Mouse (Mus musculus): ENCODE data around the gene Uimc1.

Gene Uimc1

DNA sequence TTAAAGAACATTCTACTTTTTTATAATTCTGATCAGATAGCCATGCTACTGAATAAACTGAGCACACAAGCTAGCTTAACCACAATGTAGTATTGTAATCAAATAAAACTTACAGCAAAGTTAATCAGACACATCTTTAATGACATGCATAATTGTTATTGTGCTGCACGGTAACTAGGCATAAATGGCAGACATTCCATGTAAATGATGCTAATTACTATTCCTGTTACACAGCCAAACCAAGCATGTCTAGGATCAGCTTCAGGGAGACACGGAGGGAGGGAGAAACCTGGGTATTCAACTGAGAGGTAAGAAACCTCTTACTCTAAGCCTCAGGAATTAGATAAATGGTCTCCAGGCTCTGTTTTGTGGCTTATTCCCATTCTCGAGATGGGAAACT is 52.4 kb downstream of the Uimc1 start:
- DNase-seq (ENCODE audit: low spot score in 2 of 2) = no peak

DNA sequence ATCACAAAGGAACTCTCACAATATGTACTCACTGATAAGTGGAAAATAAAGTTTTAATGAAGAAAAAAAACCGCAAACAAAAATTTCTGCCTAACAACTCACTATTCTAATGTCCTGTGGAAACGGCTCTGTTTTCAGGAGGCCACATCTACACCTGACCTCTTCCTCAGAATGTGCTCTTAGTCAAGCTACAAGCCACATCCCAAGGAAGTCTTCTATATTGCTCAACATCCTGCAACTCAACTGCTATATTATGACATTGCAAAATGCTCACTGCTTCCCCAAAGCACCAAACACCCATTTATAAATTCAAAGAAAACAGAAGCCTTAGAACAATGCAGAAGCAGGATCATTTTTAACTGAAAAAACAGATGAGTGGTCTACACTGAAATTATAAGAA is 60.1 kb downstream of the Uimc1 start:
- no peak for DNase-seq (ENCODE audit: low spot score in 2 of 2)

DNA sequence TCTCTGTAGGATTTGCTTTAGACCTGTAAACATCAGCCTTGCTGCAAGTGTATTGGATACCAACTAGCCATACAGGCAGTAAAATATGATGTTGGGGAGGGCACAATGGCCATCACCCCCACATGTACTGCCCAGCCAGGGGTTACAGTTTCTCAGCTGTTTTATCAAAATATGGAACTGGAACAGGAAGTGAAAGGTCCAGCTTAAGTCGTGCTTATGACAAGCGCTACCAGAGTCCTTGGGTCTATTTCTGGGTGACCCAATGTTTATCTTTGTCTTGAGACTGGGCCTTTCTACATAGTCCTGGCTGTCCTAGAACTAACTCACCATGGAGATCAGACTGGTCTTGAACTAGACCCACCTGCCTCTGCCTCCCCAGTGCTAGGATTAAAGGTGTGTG is 75.9 kb downstream of the Uimc1 start:
- DNase-seq (ENCODE audit: low spot score in 2 of 2) = no peak

DNA sequence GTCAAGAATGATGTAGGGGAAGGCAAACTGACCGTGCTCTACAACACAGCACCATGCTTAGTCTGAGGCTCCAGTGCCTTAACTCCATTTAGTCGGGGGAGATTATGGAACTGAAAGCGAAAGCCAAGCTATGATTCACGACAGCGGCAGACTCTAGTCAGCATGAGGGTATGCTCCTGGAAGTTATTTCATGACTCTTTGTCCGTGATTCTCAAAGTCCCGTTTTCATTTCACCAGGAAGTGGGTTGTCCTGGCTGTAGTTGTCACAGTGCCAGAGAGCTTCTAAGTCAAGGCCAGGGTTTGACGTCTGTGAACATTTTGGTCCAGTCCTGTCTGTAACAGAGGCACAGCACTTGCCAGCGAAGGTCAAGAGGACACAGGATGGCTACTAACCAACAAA is 77.4 kb downstream of the Uimc1 start:
- no peak for DNase-seq (ENCODE audit: low spot score in 2 of 2)

DNA sequence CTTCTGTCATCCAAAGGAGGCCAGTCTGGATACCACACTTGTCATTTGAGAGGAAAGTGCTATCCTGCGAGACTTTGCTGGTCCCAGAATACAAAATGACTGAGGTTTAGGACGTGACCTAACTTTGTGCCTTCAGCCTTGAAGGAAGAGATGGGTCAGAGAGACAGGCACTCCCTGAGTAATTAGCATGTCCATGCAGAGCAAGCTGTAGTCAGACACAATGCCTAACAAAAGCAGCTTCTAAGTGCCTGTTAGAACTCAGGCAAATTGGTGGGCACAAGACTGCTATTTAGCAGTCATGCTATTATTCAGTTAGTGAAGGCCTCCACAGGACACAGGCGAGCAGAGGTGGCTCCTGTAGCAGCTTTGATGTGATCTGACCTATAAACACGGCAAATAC is 77.8 kb downstream of the Uimc1 start:
- DNase-seq (ENCODE audit: low spot score in 2 of 2) = no peak

DNA sequence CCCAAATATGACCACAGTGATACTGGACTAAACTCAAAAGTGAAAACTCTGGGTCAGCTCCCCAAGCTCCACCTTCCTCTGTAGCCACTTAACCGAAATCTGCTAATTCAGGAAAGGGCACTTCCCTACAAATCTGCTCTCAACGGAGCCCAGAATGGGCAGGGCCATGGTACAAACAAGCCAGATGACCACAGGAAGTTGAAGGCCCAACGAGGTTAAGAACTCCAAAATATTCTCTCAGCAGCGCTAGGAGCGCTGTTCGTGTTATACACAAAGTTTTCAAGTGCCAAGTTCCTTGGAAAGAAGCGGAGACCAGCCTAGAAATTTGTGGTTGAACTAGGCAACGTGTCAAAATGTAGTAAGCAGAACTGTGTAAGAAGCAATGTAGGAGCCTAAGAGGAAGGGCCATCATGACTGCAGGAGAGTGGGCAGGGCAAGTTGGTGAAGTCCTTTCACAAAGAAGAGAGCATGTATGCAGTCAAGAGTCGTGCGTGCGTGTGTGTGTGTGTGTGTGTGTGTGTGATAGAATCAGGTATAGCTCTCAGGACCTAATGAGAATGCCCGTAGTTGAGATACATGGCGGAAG is 78.8 kb downstream of the Uimc1 start, which contains the start of gene Hk3:
Hk3 (minus strand) TSS at position 192 of the 586 bp plus-strand sequence.
- no peak for DNase-seq (ENCODE audit: low spot score in 2 of 2)

DNA sequence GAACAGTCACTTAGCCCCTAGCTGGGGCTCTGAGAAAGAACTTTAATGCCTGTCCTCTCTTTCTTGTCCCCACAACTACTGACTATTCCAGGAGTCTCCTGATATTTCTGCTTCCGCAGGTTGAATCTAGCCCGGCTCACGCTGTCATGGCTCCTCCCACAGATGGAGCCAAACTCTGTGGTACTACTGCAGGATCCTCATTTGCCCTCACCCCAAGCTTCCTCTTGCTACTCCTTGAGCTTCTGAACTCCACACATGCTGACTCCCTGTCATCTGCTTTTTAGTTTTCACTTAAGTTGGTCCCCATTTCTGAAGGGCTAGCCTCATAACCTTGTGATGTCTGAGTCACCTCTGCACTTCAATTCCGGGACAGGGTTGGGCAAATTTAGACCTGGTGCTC is 80.0 kb downstream of the Uimc1 start:
- no peak for DNase-seq (ENCODE audit: low spot score in 2 of 2)

DNA sequence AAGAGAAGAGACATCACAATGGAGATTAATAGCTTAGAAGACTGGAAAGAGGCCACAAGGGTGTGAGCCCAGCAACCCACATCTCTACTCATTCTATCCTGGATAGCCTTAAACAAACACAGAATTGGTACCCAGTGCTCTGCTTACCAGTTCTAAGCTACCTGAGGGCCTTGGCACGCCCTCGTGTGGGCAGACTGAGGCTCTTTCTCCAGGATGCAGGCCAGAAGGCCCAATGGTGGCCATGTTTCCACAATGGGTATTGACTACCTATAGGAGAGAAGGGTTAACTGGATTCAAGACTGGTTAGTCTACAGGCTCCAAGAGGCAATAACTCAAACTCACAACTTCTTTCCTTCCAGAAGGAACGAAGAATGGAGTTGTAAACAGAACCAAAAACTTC is 80.9 kb downstream of the Uimc1 start:
- DNase-seq (ENCODE audit: low spot score in 2 of 2) = no peak

DNA sequence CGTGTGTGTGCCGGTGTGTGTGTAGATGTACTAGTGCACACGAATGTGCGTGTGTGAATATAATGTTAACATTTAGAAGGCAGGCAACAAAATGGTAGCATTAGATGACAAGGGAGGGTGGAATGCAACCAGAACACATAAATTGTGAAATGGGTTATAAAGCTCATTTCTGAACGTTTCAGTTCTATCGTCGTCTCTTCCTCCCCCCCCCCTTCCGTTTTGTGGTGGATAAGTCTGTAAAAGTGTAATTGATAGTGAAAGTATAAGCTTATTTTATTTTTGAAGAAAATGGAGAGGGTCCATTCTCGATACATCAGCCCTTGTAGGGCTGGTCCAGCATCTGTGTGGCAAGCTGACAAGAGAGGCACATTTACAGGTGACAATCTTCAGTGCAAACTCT is 81.4 kb downstream of the Uimc1 start:
- DNase-seq (ENCODE audit: low spot score in 2 of 2) = no peak

DNA sequence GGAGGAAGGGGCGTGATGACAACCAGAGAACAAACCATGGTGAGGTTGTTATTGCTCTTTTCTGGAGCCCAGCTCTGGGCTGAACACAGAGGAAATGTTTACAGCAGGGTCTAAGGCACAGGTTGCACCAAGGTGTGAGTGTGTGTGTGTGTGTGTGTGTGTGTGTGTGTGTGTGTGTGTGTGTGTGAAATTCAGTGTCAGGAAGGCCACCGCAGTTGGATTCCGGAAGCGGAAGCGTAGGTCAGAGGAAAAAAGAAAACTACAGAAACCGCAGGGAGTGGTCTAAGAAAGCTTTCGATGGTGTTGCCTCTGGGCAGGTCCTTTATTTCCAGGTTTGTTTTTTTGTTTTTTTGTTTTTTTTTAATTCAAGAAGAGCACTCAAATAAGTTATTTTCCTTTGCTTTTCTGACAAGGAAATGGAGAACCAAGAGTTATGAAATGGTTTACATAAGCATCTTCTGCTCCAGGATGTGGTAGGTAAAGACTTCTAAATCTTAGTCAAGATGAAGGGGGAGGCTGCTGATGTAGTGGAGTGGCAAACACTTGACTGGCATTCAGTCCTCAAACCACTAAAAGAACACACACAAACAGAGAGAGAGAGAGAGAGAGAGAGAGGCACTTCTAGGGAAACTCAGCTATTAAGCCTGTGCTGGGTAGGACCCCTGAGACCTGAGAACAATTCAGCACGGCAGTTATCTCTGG is 82.1 kb downstream of the Uimc1 start:
- DNase-seq (ENCODE audit: low spot score in 2 of 2) = no peak

DNA sequence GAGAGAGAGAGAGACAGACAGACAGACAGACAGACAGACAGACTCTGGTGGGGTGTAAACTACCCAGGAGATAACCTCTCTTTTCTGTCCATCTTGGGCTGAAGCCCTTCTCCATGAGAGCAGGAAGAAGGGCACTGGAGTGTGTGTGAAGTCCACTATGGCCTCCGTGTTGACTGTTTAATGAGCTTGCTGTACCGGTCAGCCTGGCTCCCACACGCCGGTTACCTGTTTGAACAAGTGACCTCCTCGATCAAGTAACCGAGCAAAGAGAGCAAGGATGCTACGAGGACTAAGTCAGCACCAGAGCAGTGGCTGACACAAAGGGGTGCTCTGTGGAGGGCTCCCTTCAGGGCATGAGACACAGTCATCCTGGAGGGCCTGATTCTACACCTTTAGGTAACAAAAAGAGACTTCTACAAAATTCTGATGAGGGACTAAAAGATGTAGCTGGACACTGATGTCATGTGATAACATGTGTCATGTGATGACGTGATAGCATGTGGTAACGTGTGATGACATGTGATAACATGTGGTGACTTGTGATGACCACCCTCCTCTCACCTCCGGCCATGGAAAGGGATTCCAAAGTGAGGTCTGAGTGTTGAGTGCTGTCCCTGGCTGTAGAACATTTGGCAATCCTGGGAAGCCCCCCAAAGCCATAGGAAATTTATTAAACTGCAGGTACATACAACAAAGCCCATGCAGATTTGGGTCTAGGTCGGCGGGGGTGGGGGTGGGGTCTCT is 82.8 kb downstream of the Uimc1 start:
- DNase-seq (ENCODE audit: low spot score in 2 of 2) = no peak

DNA sequence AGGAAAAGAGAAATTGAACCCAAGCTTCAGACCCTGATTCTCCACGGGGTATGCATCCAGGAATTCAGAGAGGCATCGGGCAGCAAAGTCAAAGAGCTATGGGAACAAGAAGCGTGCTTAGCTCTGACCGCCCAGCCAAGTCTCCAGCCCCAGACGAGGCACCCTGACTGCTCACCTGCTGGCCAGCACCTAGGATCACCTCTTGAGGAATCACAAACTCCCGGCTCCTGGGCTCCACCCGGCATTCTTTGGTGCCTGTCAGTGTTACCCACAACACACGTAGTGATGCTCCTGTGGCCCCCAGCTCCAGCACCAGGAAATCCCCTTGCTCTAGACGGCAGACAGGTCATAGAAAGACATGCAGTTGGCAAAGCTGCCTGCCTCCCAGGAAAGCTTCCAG is 85.6 kb downstream of the Uimc1 start:
- no peak for DNase-seq (ENCODE audit: low spot score in 2 of 2)

DNA sequence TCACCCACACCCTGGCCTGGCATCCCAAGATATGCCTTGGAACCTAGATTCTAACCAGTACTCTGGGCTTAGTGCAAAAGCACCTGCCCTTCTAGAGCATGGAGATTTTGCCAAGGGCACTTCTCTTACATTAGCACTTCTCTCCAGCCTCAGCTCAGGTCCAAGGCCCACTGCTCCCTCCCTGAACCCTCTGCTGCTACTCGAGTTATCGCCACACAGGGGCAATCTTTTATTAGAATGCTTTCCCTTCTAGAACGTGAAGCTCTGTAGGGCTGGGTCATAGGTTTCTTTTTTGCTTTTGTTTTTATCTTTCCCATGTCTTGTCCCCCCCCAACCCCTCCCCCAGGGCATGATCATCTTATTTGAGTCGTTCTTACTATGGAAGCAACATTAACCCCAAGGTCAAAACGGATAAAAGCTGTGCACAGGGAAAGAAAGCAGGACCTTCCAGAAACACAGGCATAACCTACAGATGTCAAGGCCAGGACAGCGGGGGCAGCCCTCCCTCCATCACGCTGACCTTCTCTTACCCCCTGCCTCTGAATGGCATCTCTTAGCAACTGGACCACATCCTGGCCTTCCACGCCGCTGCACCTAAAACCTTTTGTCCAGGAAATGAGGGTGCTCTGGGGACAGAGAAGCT is 86.3 kb downstream of the Uimc1 start:
- DNase-seq (ENCODE audit: low spot score in 2 of 2) = no peak

DNA sequence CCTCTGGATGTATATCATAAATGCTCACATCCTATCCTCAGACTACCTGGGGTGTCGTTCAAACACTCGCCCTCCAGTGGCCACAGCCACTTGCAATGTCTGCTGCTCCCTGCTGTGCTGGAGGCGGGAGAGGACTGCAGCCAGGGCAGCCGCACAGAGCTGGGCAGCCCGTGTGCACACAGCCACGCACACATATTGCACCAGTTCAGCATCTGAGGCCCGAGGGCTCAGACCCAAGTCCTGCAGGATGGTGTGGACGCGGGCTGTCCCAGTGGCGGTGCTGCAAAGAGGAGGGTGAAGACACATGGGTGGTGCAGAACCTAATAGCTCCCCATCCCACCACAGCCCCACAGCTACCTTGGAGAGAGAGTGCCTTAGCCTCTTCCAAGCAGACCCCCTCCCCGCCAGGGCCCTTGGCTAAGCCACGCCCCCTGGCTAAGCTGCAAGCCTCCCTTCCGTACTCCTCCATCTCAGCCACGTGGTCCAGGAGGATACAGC is 88.1 kb downstream of the Uimc1 start:
- no peak for DNase-seq (ENCODE audit: low spot score in 2 of 2)

DNA sequence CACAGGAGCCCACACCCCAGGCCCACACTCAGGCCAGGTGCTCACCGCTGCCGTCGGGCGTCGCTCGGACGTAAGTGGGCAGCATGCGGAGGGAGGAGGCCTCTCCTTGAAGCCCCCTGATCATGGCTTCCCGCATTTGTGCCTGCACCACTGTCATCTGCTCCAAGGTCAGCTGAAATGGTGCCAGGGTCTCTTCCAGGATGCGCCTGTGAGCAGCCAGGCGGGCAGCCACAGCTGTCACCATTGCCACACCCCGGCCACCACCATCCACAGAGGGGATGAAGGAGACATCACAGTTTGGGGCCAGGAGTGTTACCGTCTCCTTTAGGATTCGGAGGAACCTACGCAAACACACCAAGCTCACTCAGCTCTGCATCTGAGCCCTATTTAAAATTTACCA is 89.0 kb downstream of the Uimc1 start:
- DNase-seq (ENCODE audit: low spot score in 2 of 2) = no peak

DNA sequence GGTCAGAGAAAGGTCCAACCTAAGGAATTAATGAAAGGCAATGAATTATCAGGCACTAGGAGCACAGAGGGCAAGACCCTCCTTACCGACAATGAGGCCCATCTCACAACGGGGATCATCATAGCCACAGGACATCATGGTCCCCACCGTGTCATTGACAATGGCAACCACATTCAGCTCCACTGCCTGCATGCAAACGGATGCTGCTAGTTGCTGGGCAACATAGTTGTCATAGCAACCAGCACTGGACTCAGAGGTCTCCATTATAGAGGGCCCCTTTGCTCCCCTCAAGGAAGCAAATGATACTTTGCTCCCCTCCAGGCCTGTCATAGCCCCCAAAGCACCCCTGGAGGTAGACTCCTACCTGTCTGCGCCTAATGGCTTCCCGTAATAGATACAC is 91.5 kb downstream of the Uimc1 start:
- no peak for DNase-seq (ENCODE audit: low spot score in 2 of 2)

DNA sequence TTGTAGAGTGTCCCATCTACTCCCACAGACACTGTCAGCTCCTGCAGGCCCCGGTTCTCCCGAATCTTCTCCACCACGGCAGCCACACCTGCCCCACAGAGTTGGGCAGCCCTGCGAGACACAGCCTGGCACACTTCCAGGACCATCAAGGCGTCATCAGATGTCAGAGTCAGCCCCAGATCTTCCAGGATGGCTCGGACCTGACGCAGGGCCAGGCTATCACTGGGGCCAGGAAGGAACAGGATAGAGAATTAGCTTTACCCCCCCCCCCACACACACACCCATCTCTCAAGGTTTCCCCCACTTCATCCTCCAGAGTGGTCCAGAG is 93.7 kb downstream of the Uimc1 start:
- no peak for DNase-seq (ENCODE audit: low spot score in 2 of 2)

DNA sequence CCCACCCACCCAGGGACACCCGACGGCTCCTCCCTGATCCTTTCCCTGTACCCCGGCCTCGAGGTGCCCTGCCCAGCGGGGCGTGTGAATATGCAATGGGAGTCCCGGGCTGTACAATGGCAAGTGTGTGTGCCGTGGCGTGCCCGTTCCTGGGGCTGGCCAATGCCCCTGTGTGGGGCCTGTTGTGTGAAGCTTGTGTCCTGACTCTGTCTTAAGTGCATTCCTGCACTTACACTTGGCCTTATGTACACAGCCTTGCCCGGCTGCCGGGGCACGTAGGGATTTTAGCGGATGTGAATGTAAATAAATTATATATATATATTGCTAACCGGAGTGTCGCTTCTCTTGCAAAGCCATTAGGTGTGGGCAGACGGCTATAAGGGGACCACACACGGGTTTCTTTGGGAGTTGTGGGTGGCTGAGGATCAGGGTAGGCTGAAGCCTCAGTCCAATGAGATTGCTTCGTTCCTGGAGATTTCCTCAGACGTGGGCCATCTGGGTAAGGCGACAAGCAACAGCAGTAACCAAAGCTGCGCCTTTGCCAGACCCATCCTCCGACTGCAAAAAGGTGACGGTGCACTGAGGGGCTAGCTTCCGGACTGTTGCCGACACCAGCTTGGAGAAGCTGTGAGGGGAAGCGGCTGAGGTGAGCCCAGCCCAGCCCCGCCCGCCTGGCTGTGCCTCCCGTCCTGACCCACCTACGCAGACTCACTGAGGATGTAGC is 94.2 kb downstream of the Uimc1 start:
- no peak for DNase-seq (ENCODE audit: low spot score in 2 of 2)

DNA sequence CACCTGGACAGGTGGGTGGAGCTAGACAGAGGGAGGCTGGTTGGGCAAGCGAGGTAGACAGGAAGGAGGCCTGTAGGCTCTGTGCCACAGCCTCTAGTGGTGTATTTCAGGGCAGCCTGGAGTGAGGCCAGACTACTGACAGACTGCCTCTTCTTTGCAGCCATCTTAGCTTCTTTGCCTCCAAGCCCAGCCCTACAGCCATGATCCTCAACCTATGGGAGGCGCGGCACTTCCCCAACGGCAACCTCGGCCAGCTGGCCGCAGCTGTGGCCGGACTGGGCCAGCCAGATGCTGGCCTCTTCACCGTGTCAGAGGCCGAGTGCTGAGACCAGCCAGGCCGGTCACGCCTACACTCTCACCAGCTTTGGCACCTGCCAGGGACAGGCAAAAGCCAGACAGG is 95.5 kb downstream of the Uimc1 start:
- no peak for DNase-seq (ENCODE audit: low spot score in 2 of 2)

DNA sequence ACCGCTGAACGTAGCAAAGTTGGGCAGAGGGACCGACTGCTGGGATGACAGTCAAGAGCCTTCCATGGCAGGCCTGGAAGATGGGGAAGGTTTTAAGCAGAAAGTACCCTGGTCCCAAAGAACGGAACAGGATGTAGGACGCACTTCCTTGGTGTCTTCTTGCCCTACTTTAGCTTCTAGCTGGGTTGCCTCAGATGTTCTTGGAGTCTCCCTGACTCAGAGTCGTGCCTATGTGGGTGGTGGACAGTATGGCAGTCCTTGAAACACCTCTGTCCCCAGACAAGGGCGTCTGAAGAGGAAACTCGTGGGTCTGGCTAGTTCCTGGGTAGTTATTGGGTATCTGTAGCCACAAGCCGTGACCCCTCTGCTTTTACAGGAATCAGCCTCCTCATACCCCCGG is 98.0 kb downstream of the Uimc1 start:
- no peak for DNase-seq (ENCODE audit: low spot score in 2 of 2)

DNA sequence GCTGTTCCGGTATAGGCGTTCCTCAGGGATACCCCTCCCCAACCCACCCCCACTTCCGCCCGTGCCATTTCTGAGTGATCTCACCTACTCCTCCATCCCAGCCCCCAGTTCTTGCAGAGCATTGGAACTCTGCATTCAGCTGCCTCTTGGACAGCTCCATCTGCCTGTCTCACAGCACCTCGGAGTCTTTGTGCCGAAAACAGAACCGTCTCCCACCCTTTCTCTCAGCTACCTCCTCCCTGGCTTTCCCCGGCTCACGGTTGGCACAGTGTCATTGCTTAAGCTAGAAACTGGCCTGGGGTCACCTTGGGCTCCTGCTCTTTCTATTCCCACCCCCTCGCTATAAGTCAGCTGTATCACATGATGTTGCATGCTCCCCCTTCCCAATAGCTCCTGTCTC is 99.7 kb downstream of the Uimc1 start:
- DNase-seq (ENCODE audit: low spot score in 2 of 2) = no peak

DNA sequence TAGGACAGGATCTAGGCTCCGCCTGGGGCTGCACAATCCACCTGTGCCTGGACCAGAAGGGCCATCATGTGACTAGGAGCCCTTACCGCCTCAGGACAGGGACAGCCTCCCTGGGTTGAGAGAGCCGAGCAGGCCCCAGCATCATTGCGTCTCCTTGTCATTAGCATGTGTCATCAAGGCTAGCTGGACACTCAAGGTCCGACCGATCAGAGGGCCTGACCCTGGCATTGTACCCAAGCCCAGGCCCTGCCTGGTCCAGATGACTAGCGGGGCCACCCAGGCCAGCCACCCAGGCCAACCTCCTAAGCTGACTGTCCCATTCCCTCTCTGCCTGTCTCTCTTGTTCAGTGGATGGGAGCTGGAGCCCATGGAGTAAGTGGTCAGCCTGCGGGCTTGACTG is 102.5 kb downstream of the Uimc1 start:
- no peak for DNase-seq (ENCODE audit: low spot score in 2 of 2)

All from spleen, postnatal 14 days (tissue).